19 mouse cellular contexts compared by ENCODE assay signal in genomic region chr4:89490947-89491346, GRCm38 (mm10).
"Had no signal": no experiment of that assay in that cellular context is flagged by ENCODE, and none has a peak within 500 bp of the region (broad histone marks: within the 10 kb centered on the region; RNA-seq: fewer than 3 reads in every experiment).

No protein-coding gene starts in this region.

- H3K36me3 ChIP-seq: liver, embryonic 12.5 days; lung, embryonic 15.5 days; midbrain, embryonic 10.5 days; midbrain, embryonic 12.5 days; neural tube, embryonic 13.5 days; neural tube, embryonic 15.5 days; stomach, embryonic 15.5 days had no signal

- H3K27me3 ChIP-seq: liver, embryonic 12.5 days; lung, embryonic 15.5 days; midbrain, embryonic 12.5 days; neural tube, embryonic 13.5 days; neural tube, embryonic 15.5 days; stomach, embryonic 15.5 days had no signal

- H3K9me3 ChIP-seq: liver, embryonic 12.5 days; lung, embryonic 15.5 days; midbrain, embryonic 10.5 days; midbrain, embryonic 12.5 days; neural tube, embryonic 13.5 days; neural tube, embryonic 15.5 days; stomach, embryonic 15.5 days had no signal

- H3K4me3 ChIP-seq: liver, embryonic 12.5 days; lung, embryonic 15.5 days; midbrain, embryonic 10.5 days; midbrain, embryonic 12.5 days; myocyte; neural tube, embryonic 13.5 days; neural tube, embryonic 15.5 days; stomach, embryonic 15.5 days had no signal

- H3K4me2 ChIP-seq: liver, embryonic 12.5 days; lung, embryonic 15.5 days; midbrain, embryonic 12.5 days; neural tube, embryonic 13.5 days; neural tube, embryonic 15.5 days; stomach, embryonic 15.5 days had no signal

- H3K4me1 ChIP-seq: midbrain, embryonic 10.5 days; midbrain, embryonic 12.5 days; neural tube, embryonic 13.5 days; neural tube, embryonic 15.5 days; stomach, embryonic 15.5 days had no signal

- H3K27ac ChIP-seq: liver, embryonic 12.5 days; liver, embryonic 14.5 days; lung, embryonic 15.5 days; midbrain, embryonic 10.5 days; midbrain, embryonic 12.5 days; neural tube, embryonic 13.5 days; neural tube, embryonic 15.5 days; stomach, embryonic 15.5 days; stomach, postnatal 0 days had no signal

- ATAC-seq: liver, embryonic 12.5 days; midbrain, embryonic 16.5 days had no signal

- H3K9ac ChIP-seq: liver, embryonic 12.5 days; liver, embryonic 14.5 days; lung, embryonic 15.5 days; midbrain, embryonic 12.5 days; neural tube, embryonic 13.5 days; neural tube, embryonic 15.5 days; stomach, embryonic 15.5 days had no signal

- DNase-seq: lung, adult 2 months; lung, postnatal 10 days; lung, postnatal 4 days; midbrain, embryonic 14.5 days; retina, postnatal 1 day; right cerebral cortex, postnatal 14 days; thymus, adult 2 months; thymus, postnatal 36 days had no signal
